Mouse (Mus musculus) adrenal gland, postnatal 25 days (tissue): Measurements from ENCODE around the gene Mapk6. TPM values are rescaled to one million over a fixed set of nuclear protein-coding genes. Genes with fewer than 3 reads are reported as not detected.

Source experiments
- DNase-seq: peaks from one replicate; pipeline ENCODE4 v3.0.0; 2021; ENCODE audit warnings: mixed read lengths
- total RNA-seq: library from RNA; stranded (reverse); gene quantifications from 2 replicates; pipeline ENCODE4 v1.2.3, GENCODE M21; 2021

The Mapk6 gene
- total RNA-seq, 1 experiment from 2014 or later, result 35.2 TPM

GRCm38 (mm10) chr9:75424358-75425150 lies 14.7 kb upstream of the Mapk6 start:
- no peak for DNase-seq

- DNase-seq, result no peak
Measured at GRCm38 (mm10) chr9:75423683-75424082, 13.9 kb upstream of the Mapk6 start.

- peak; percentile 23 for DNase-seq
Measured at GRCm38 (mm10) chr9:75422251-75422691, 12.5 kb upstream of the Mapk6 start.

- no peak for DNase-seq
Measured at GRCm38 (mm10) chr9:75414204-75414603, 4.4 kb upstream of the Mapk6 start.

GRCm38 (mm10) chr9:75413206-75413605 lies 3.4 kb upstream of the Mapk6 start:
- no peak for DNase-seq

GRCm38 (mm10) chr9:75411584-75411983 lies 1.8 kb upstream of the Mapk6 start:
- no peak for DNase-seq

GRCm38 (mm10) chr9:75410868-75411487 lies 1.2 kb upstream of the Mapk6 start:
- DNase-seq, result no peak

GRCm38 (mm10) chr9:75409031-75409851 lies 564 bp downstream of the Mapk6 start:
- DNase-seq, result peak; percentile 81

GRCm38 (mm10) chr9:75408204-75408826 lies 1.5 kb downstream of the Mapk6 start:
- no peak for DNase-seq

- DNase-seq, result peak; percentile 68
Measured at GRCm38 (mm10) chr9:75407803-75408202, 2.0 kb downstream of the Mapk6 start.

GRCm38 (mm10) chr9:75406121-75406520 lies 3.7 kb downstream of the Mapk6 start:
- peak; percentile 24 for DNase-seq

GRCm38 (mm10) chr9:75403520-75403919 lies 6.3 kb downstream of the Mapk6 start:
- no peak for DNase-seq

- DNase-seq, result no peak
Measured at GRCm38 (mm10) chr9:75401593-75402504, 8.0 kb downstream of the Mapk6 start.

GRCm38 (mm10) chr9:75400639-75401038 lies 9.2 kb downstream of the Mapk6 start:
- DNase-seq, result no peak

GRCm38 (mm10) chr9:75399069-75399468 lies 10.7 kb downstream of the Mapk6 start:
- DNase-seq, result no peak

GRCm38 (mm10) chr9:75395971-75396370 lies 13.8 kb downstream of the Mapk6 start:
- DNase-seq, result no peak

- DNase-seq, result no peak
Measured at GRCm38 (mm10) chr9:75393251-75393650, 16.6 kb downstream of the Mapk6 start.

- DNase-seq, result no peak
Measured at GRCm38 (mm10) chr9:75385218-75385974, 24.4 kb downstream of the Mapk6 start.

- DNase-seq, result no peak
Measured at GRCm38 (mm10) chr9:75384337-75384962, 25.4 kb downstream of the Mapk6 start.

- no peak for DNase-seq
Measured at GRCm38 (mm10) chr9:75383785-75384184, 26.0 kb downstream of the Mapk6 start.
